Mouse (Mus musculus): ENCODE data around the gene Ube2o.

- TF ChIP-seq CTCF (IDR thresholded peaks at IDR 0.05; ENCODE audit: low read depth) (no peak), EP300 (IDR thresholded peaks at IDR 0.05; ENCODE audit: low read depth) (no peak)
Observed at GRCm38 (mm10) chr11:116565283-116566041, 15.8 kb downstream of the Ube2o start.

Data from heart, postnatal 0 days (tissue).